Mouse (Mus musculus): ENCODE data around the gene 1700080O16Rik. TPM values are rescaled to one million over a fixed set of nuclear protein-coding genes. Genes with fewer than 3 reads are reported as not detected.

The 1700080O16Rik gene
- total RNA-seq (2014; rRNA removed) = not detected in 2 replicates
- polyA plus RNA-seq (2012; rRNA removed) = not detected in 2 replicates

GRCm38 (mm10) chrX:51972672-51973071 is at the start of gene 1700080O16Rik:
1700080O16Rik (minus strand) TSS chrX:51972772.
- Histone ChIP-seq H3K36me3 (ENCODE audit: control insufficient read depth, insufficient read depth, low read length) (no peaks in the 10 kb centered on the region), H3K4me3 (ENCODE audit: insufficient read depth, low read depth, low read length) (no peak within 1 kb of the TSS), H3K79me2 (ENCODE audit: control insufficient read depth, insufficient read depth, low read length) (no peaks in the 10 kb centered on the region), H3K9ac (ENCODE audit: low read depth, low read length) (no peak within 1 kb of the TSS), H3K27me3 (ENCODE audit: control insufficient read depth, insufficient read depth, low read length) (no peaks in the 10 kb centered on the region), H3K4me1 (ENCODE audit: control insufficient read depth, insufficient read depth, low read length) (no peaks in the 10 kb centered on the region), H3K27ac (replicated peaks; ENCODE audit: insufficient read depth, low read depth, low read length) (no peak within 1 kb of the TSS)
- DNase-seq (ENCODE audit: extremely low read depth, low read depth, low spot score) = no peak
- WGBS = 92% methylated on average over 12 of the region's 12 CpGs
- no peak for TF ChIP-seq CTCF (IDR thresholded peaks at IDR 0.05; ENCODE audit: low read depth, low read length)
- TF ChIP-seq POLR2A (IDR thresholded peaks at IDR 0.05; ENCODE audit: extremely low read depth, insufficient read depth, low read length) = no peak

GRCm38 (mm10) chrX:52017660-52018059 is 45.1 kb upstream of the 1700080O16Rik start:
- TF ChIP-seq CTCF (IDR thresholded peaks at IDR 0.05; ENCODE audit: low read depth, low read length) (no peak), POLR2A (IDR thresholded peaks at IDR 0.05; ENCODE audit: extremely low read depth, insufficient read depth, low read length) (no peak)
- H3K4me1 ChIP-seq (ENCODE audit: control insufficient read depth, insufficient read depth, low read length) = no peaks in the 10 kb centered on the region
- no peak overlapping the region for H3K9ac ChIP-seq (ENCODE audit: low read depth, low read length)
- no peaks in the 10 kb centered on the region for H3K27me3 ChIP-seq (ENCODE audit: control insufficient read depth, insufficient read depth, low read length)
- H3K79me2 ChIP-seq (ENCODE audit: control insufficient read depth, insufficient read depth, low read length) = no peaks in the 10 kb centered on the region
- H3K36me3 ChIP-seq (ENCODE audit: control insufficient read depth, insufficient read depth, low read length) = no peaks in the 10 kb centered on the region
- 38% methylated on average over 7 of the region's 9 CpGs for WGBS
- no peak overlapping the region for H3K4me3 ChIP-seq (ENCODE audit: insufficient read depth, low read depth, low read length)
- H3K27ac ChIP-seq (replicated peaks; ENCODE audit: insufficient read depth, low read depth, low read length) = no peak overlapping the region
- no peak for DNase-seq (ENCODE audit: extremely low read depth, low read depth, low spot score)

GRCm38 (mm10) chrX:52000072-52000471 is 27.5 kb upstream of the 1700080O16Rik start:
- WGBS = 83% methylated on average over 5 of the region's 5 CpGs

GRCm38 (mm10) chrX:51999426-51999825 is 26.9 kb upstream of the 1700080O16Rik start:
- TF ChIP-seq CTCF (IDR thresholded peaks at IDR 0.05; ENCODE audit: low read depth, low read length) (no peak), POLR2A (IDR thresholded peaks at IDR 0.05; ENCODE audit: extremely low read depth, insufficient read depth, low read length) (no peak)
- no peak for DNase-seq (ENCODE audit: extremely low read depth, low read depth, low spot score)
- H3K4me1 ChIP-seq (ENCODE audit: control insufficient read depth, insufficient read depth, low read length) = no peaks in the 10 kb centered on the region
- H3K79me2 ChIP-seq (ENCODE audit: control insufficient read depth, insufficient read depth, low read length) = no peaks in the 10 kb centered on the region
- no peaks in the 10 kb centered on the region for H3K27me3 ChIP-seq (ENCODE audit: control insufficient read depth, insufficient read depth, low read length)
- H3K27ac ChIP-seq (replicated peaks; ENCODE audit: insufficient read depth, low read depth, low read length) = no peak overlapping the region
- H3K9ac ChIP-seq (ENCODE audit: low read depth, low read length) = no peak overlapping the region
- no peaks in the 10 kb centered on the region for H3K36me3 ChIP-seq (ENCODE audit: control insufficient read depth, insufficient read depth, low read length)
- 73% methylated on average over 4 of the region's 4 CpGs for WGBS
- H3K4me3 ChIP-seq (ENCODE audit: insufficient read depth, low read depth, low read length) = no peak overlapping the region

More at GRCm38 (mm10) chrX:52000072-52000471, 27.5 kb upstream of the 1700080O16Rik start:
- H3K4me1 ChIP-seq (ENCODE audit: control insufficient read depth, insufficient read depth, low read length) = no peaks in the 10 kb centered on the region
- H3K27ac ChIP-seq (replicated peaks; ENCODE audit: insufficient read depth, low read depth, low read length) = no peak overlapping the region
- H3K4me3 ChIP-seq (ENCODE audit: insufficient read depth, low read depth, low read length) = no peak overlapping the region
- no peak overlapping the region for H3K9ac ChIP-seq (ENCODE audit: low read depth, low read length)
- DNase-seq (ENCODE audit: extremely low read depth, low read depth, low spot score) = no peak
- H3K79me2 ChIP-seq (ENCODE audit: control insufficient read depth, insufficient read depth, low read length) = no peaks in the 10 kb centered on the region
- no peak for TF ChIP-seq CTCF (IDR thresholded peaks at IDR 0.05; ENCODE audit: low read depth, low read length)
- no peak for TF ChIP-seq POLR2A (IDR thresholded peaks at IDR 0.05; ENCODE audit: extremely low read depth, insufficient read depth, low read length)
- H3K27me3 ChIP-seq (ENCODE audit: control insufficient read depth, insufficient read depth, low read length) = no peaks in the 10 kb centered on the region
- no peaks in the 10 kb centered on the region for H3K36me3 ChIP-seq (ENCODE audit: control insufficient read depth, insufficient read depth, low read length)

GRCm38 (mm10) chrX:51976361-51976760 is 3.8 kb upstream of the 1700080O16Rik start:
- WGBS = 69% methylated on average over 4 of the region's 4 CpGs
- no peak for TF ChIP-seq POLR2A (IDR thresholded peaks at IDR 0.05; ENCODE audit: extremely low read depth, insufficient read depth, low read length)

DNA sequence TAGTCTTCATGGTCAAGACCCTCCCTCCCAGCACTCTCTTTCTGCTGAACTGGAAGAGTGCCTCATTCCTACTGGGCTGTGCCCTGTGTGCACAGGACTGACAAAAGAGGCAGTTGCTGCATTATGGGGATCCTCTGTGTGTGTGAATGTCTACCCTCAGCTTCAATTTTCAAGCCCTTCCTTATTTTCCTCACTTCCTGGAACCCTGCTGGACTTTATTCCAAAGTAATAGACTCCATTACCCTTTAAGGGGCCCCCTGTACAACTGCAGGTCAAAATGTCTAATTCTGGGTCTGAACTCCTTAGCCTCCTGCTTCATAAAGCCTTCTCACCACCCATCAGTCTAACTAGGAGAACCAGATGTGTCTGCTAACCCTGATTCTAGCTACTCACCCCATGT is 2.0 kb upstream of the 1700080O16Rik start:
- H3K79me2 ChIP-seq (ENCODE audit: control insufficient read depth, insufficient read depth, low read length) = no peaks in the 10 kb centered on the region
- DNase-seq (ENCODE audit: extremely low read depth, low read depth, low spot score) = no peak
- no peak overlapping the region for H3K9ac ChIP-seq (ENCODE audit: low read depth, low read length)
- no peak overlapping the region for H3K27ac ChIP-seq (replicated peaks; ENCODE audit: insufficient read depth, low read depth, low read length)
- no peaks in the 10 kb centered on the region for H3K4me1 ChIP-seq (ENCODE audit: control insufficient read depth, insufficient read depth, low read length)
- H3K27me3 ChIP-seq (ENCODE audit: control insufficient read depth, insufficient read depth, low read length) = no peaks in the 10 kb centered on the region
- no peak overlapping the region for H3K4me3 ChIP-seq (ENCODE audit: insufficient read depth, low read depth, low read length)
- TF ChIP-seq CTCF (IDR thresholded peaks at IDR 0.05; ENCODE audit: low read depth, low read length) (no peak), POLR2A (IDR thresholded peaks at IDR 0.05; ENCODE audit: extremely low read depth, insufficient read depth, low read length) (no peak)
- no peaks in the 10 kb centered on the region for H3K36me3 ChIP-seq (ENCODE audit: control insufficient read depth, insufficient read depth, low read length)

More at GRCm38 (mm10) chrX:51976361-51976760, 3.8 kb upstream of the 1700080O16Rik start:
- Histone ChIP-seq H3K4me3 (ENCODE audit: insufficient read depth, low read depth, low read length) (no peak overlapping the region), H3K9ac (ENCODE audit: low read depth, low read length) (no peak overlapping the region), H3K79me2 (ENCODE audit: control insufficient read depth, insufficient read depth, low read length) (no peaks in the 10 kb centered on the region), H3K27me3 (ENCODE audit: control insufficient read depth, insufficient read depth, low read length) (no peaks in the 10 kb centered on the region), H3K4me1 (ENCODE audit: control insufficient read depth, insufficient read depth, low read length) (no peaks in the 10 kb centered on the region), H3K27ac (replicated peaks; ENCODE audit: insufficient read depth, low read depth, low read length) (no peak overlapping the region), H3K36me3 (ENCODE audit: control insufficient read depth, insufficient read depth, low read length) (no peaks in the 10 kb centered on the region)
- DNase-seq (ENCODE audit: extremely low read depth, low read depth, low spot score) = no peak

Data from liver, adult 2 months (tissue).